Mouse (Mus musculus) liver, embryonic 12.5 days (tissue): Measurements from ENCODE around the gene Prkcz. TPM values are rescaled to one million over a fixed set of nuclear protein-coding genes. Genes with fewer than 3 reads are reported as not detected.

ENCODE experiments used
- ATAC-seq: fragments of 200-750 bp; cut with Nextera tagmentation; 2 replicates; pipeline ENCODE4 v1.8.0; 2017; ENCODE audit warnings: moderate number of reproducible peaks, mild to moderate bottlenecking, moderate library complexity
- H3K27ac ChIP-seq: fragments of 300-500 bp; sonication (generic); 2 replicates; pipeline ENCODE4 v1.5.1; 2016; ENCODE audit warnings: mild to moderate bottlenecking
- H3K27me3 ChIP-seq: fragments of 300-500 bp; sonication (generic); replicated peaks from 2 replicates; pipeline ENCODE4 v1.6.1; 2016; ENCODE audit warnings: mild to moderate bottlenecking, moderate library complexity
- H3K36me3 ChIP-seq: fragments of 300-500 bp; sonication (generic); 2 replicates; pipeline ENCODE4 v1.6.1; 2016; ENCODE audit warnings: mild to moderate bottlenecking, moderate library complexity
- H3K4me1 ChIP-seq: fragments of 300-500 bp; sonication (generic); 2 replicates; pipeline ENCODE4 v1.6.1; 2016
- H3K4me2 ChIP-seq: fragments of 300-500 bp; sonication (generic); 2 replicates; pipeline ENCODE4 v1.6.1; 2016; ENCODE audit warnings: mild to moderate bottlenecking, moderate library complexity
- H3K4me3 ChIP-seq: fragments of 300-500 bp; sonication (generic); 2 replicates; pipeline ENCODE4 v1.5.1; 2016; ENCODE audit warnings: mild to moderate bottlenecking, moderate library complexity
- H3K9ac ChIP-seq: fragments of 300-500 bp; sonication (generic); 2 replicates; pipeline ENCODE4 v1.6.1; 2016; ENCODE audit warnings: mild to moderate bottlenecking, moderate library complexity
- H3K9me3 ChIP-seq: fragments of 300-500 bp; sonication (generic); replicated peaks from 2 replicates; pipeline ENCODE4 v1.6.1; 2016; ENCODE audit warnings: mild to moderate bottlenecking, moderate library complexity
- WGBS: fragments of 180-500 bp; shearing (Covaris S2); methylation state at CpG from one replicate; pipeline ENCODE4 v1.1.7; 2016; ENCODE audit not compliant: insufficient replicate concordance; 5-methylcytosine and 5-hydroxymethylcytosine counted together
- polyA plus RNA-seq: library from polyadenylated mRNA; unstranded; fragments of >200 nt; fragmentation: Nextera tagmentation; extraction: Ambion mirVana; gene quantifications from 2 replicates; pipeline ENCODE4 v1.2.1, GENCODE M21; 2016

Prkcz gene
- polyA plus RNA-seq, 1 experiment from 2014 or later: 4.2 TPM

GRCm38 (mm10) chr4:155219271-155220212 is 141.6 kb downstream of the Prkcz start:
- Histone ChIP-seq H3K4me2 (peak overlapping the region; percentile 93), H3K36me3 (peaks cover 3% of the 10 kb centered on the region; the same call in 1 of the 2 replicates), H3K27me3 (peaks cover 39% of the 10 kb centered on the region), H3K4me3 (peak overlapping the region; percentile 70), H3K4me1 (peaks cover 91% of the 10 kb centered on the region), H3K9me3 (no peaks in the 10 kb centered on the region), H3K27ac (no peak overlapping the region), H3K9ac (peak overlapping the region; percentile 76)
- 34% methylated on average over 12 of the region's 12 CpGs for WGBS
- no peak for ATAC-seq

GRCm38 (mm10) chr4:155218104-155218732 is 142.9 kb downstream of the Prkcz start:
- Histone ChIP-seq H3K27ac (no peak overlapping the region), H3K9me3 (no peaks in the 10 kb centered on the region), H3K4me2 (0 out of 2 replicates have a peak overlapping the region, but pooled peaks have one; percentile 16), H3K4me1 (peaks cover 92% of the 10 kb centered on the region), H3K4me3 (no peak overlapping the region), H3K9ac (no peak overlapping the region), H3K27me3 (peaks cover 39% of the 10 kb centered on the region), H3K36me3 (peaks cover 3% of the 10 kb centered on the region; the same call in 1 of the 2 replicates)
- WGBS: 79% methylated on average over 9 of the region's 9 CpGs
- ATAC-seq: no peak

- Histone ChIP-seq H3K4me1 (peaks cover 91% of the 10 kb centered on the region), H3K27me3 (peaks cover 39% of the 10 kb centered on the region), H3K27ac (no peak overlapping the region), H3K4me3 (no peak overlapping the region), H3K9me3 (no peaks in the 10 kb centered on the region), H3K36me3 (peaks cover 3% of the 10 kb centered on the region; the same call in 1 of the 2 replicates), H3K9ac (no peak overlapping the region), H3K4me2 (peak overlapping the region; percentile 16; the same call in 1 of the 2 replicates)
- WGBS: 50% methylated on average over 12 of the region's 12 CpGs
- ATAC-seq: no peak
Observed at GRCm38 (mm10) chr4:155217241-155218103, 143.7 kb downstream of the Prkcz start.

GRCm38 (mm10) chr4:155215773-155216630 is 145.2 kb downstream of the Prkcz start:
- peaks cover 76% of the 10 kb centered on the region for H3K4me1 ChIP-seq
- H3K36me3 ChIP-seq: peaks cover 10% of the 10 kb centered on the region
- no peaks in the 10 kb centered on the region for H3K9me3 ChIP-seq
- H3K27me3 ChIP-seq: peaks cover 24% of the 10 kb centered on the region
- H3K4me3 ChIP-seq: no peak overlapping the region
- WGBS: 61% methylated on average over 12 of the region's 12 CpGs
- no peak overlapping the region for H3K9ac ChIP-seq
- no peak overlapping the region for H3K4me2 ChIP-seq
- H3K27ac ChIP-seq: no peak overlapping the region
- ATAC-seq: no peak

GRCm38 (mm10) chr4:155215203-155215602 is 146.0 kb downstream of the Prkcz start:
- no peaks in the 10 kb centered on the region for H3K9me3 ChIP-seq
- no peak overlapping the region for H3K27ac ChIP-seq
- H3K4me2 ChIP-seq: no peak overlapping the region
- no peak for ATAC-seq
- peaks cover 68% of the 10 kb centered on the region for H3K4me1 ChIP-seq
- no peak overlapping the region for H3K9ac ChIP-seq
- 66% methylated on average over 9 of the region's 9 CpGs for WGBS
- H3K27me3 ChIP-seq: peaks cover 16% of the 10 kb centered on the region
- peaks cover 18% of the 10 kb centered on the region for H3K36me3 ChIP-seq
- no peak overlapping the region for H3K4me3 ChIP-seq

- Histone ChIP-seq H3K4me1 (peaks cover 65% of the 10 kb centered on the region), H3K4me2 (no peak overlapping the region), H3K9ac (no peak overlapping the region), H3K27ac (0 out of 2 replicates have a peak overlapping the region, but pooled peaks have one; percentile 20), H3K27me3 (peaks cover 12% of the 10 kb centered on the region), H3K9me3 (no peaks in the 10 kb centered on the region), H3K36me3 (peaks cover 18% of the 10 kb centered on the region), H3K4me3 (no peak overlapping the region)
- WGBS: 77% methylated on average over 10 of the region's 10 CpGs
- no peak for ATAC-seq
Observed at GRCm38 (mm10) chr4:155214793-155215192, 146.4 kb downstream of the Prkcz start.

- ATAC-seq: no peak
- Histone ChIP-seq H3K27ac (no peak overlapping the region), H3K9me3 (no peaks in the 10 kb centered on the region), H3K9ac (no peak overlapping the region), H3K36me3 (peaks cover 18% of the 10 kb centered on the region), H3K4me3 (no peak overlapping the region), H3K4me2 (no peak overlapping the region), H3K27me3 (peaks cover 7% of the 10 kb centered on the region; the same call in 1 of the 2 replicates), H3K4me1 (peaks cover 65% of the 10 kb centered on the region)
- WGBS: 71% methylated on average over 6 of the region's 6 CpGs
Observed at GRCm38 (mm10) chr4:155214188-155214587, 147.0 kb downstream of the Prkcz start.

- no peak overlapping the region for H3K4me2 ChIP-seq
Observed at GRCm38 (mm10) chr4:155213752-155214054, 147.5 kb downstream of the Prkcz start.

GRCm38 (mm10) chr4:155213052-155213751 is 148.0 kb downstream of the Prkcz start:
- no peak overlapping the region for H3K27ac ChIP-seq
- H3K4me2 ChIP-seq: no peak overlapping the region
- H3K36me3 ChIP-seq: peaks cover 18% of the 10 kb centered on the region
- 67% methylated on average over 9 of the region's 9 CpGs for WGBS
- H3K9me3 ChIP-seq: no peaks in the 10 kb centered on the region
- H3K27me3 ChIP-seq: no peaks in the 10 kb centered on the region; the same call in 1 of the 2 replicates
- H3K4me3 ChIP-seq: no peak overlapping the region
- H3K4me1 ChIP-seq: peaks cover 65% of the 10 kb centered on the region
- H3K9ac ChIP-seq: no peak overlapping the region
- no peak for ATAC-seq

More at GRCm38 (mm10) chr4:155213752-155214054, 147.5 kb downstream of the Prkcz start:
- Histone ChIP-seq H3K4me1 (peaks cover 65% of the 10 kb centered on the region), H3K27me3 (peaks cover 3% of the 10 kb centered on the region; the same call in 1 of the 2 replicates), H3K27ac (no peak overlapping the region), H3K36me3 (peaks cover 18% of the 10 kb centered on the region), H3K9me3 (no peaks in the 10 kb centered on the region), H3K4me3 (no peak overlapping the region), H3K9ac (no peak overlapping the region)
- WGBS: 78% methylated on average over 6 of the region's 6 CpGs
- no peak for ATAC-seq
